Mouse (Mus musculus) cerebellum, adult 18-20 months (tissue): ENCODE measurements around the gene Tmem160.

Source experiments
- DNase-seq, 2 experiments: peaks; one replicate each; pipeline ENCODE4 v3.0.0; 2021

Tmem160 gene

DNA sequence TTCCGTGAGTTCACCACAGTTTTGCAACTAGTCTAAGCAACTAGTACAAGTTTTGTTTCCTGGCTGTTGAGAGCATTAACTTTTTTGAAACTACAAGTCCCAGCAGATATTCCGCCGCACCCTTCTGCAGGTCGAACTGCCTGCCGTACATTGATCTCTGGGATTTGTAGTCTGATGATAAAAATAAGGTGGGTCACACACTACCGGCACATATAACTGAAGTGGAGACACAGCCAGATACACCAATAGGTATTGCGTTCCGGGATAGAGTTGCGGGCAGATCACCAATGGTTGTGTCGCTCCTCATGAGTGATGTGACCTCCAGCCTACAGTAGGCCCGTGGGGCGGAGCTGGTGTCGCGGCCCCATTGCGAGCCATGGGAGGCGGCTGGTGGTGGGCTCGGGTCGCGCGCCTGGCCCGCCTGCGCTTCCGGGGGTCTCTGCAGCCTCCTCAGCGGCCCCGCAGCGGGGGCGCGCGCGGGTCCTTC is at the start of gene Tmem160:
Tmem160 (plus strand) TSS at position 193 of the 487 bp plus-strand sequence.
- DNase-seq = peak; percentile 87 to 93

GRCm38 (mm10) chr7:16402968-16403948 is 49.3 kb upstream of the Tmem160 start:
- peak in 1 of 2 experiments; percentile 36 for DNase-seq

DNA sequence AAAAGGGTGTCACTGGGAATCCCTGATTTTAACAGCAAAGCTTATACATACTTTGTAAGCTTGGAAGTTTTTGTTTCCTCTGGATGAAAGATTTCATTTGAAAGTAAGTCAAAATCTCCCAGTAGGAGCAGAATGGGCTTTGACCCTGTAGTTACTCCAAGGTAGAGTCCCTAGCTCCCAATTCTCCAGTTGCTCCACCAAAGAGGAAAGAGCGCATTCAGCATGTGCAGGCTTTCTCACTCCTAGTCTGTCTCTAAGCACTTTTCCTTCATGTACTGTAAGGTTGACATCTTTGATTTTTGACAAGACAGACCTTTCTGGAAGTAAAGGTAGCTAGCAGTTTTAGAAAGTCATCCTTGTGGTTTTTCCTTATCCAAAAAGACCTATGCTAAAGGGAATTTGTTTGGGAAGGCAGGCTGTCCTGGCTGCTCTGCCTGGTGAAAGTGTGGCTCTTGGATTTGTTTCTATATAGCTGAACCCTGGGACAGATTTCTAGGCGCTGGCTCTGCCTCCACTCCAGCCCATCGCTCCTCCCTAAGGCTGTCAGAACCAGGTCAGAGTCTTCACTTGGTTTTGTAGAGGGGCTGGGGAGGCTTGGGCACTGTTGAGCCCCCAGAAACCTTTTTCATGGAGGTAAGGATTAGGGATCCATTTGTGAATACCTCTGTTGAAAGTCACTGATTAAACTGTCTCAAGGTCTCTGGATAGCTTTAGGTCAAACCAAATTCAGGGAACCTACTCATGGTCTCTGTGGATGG is 48.1 kb upstream of the Tmem160 start:
- peak in 1 of 2 experiments; percentile 32 for DNase-seq

GRCm38 (mm10) chr7:16405073-16405455 is 47.5 kb upstream of the Tmem160 start:
- DNase-seq = peak in 1 of 2 experiments; percentile 39

DNA sequence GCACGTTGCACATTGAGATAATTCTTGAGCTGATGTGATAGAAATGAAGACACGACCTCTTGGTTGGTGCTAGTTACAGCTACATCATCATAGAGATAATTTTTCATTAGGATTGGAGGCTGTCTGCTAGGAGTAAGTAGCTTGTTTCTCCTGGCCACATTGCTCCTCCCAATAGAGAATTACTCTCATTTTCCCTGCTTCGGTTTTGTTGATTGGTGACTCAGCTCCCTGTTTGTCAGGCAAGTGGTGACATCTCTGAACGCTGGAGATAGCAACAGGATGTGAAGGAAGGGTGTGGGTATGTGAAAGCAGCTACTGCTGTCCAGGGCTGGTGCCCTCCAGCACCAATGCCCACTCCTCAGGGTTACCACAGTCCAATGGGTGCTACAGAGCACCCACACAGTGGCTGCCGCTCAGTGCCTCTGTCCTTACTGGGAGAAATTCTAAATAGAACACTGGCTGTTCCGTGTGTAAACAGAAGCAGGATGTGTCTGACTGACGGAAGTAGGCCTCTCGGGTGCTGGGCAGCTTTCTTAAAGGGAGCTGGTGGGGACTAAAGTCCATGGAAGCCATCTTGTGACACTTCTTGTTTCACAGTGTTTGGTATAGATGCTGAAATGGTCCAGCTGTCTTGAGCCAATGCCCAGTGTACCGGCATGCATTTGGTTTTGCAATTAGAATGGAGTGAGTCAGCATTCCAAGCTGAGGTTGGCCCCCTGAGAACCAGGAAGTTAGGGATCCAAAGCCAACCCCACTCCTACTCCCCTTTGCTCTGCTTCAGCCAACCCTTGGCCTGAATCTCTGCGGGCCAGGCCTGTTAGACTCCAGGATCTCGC is 46.8 kb upstream of the Tmem160 start:
- peak in 1 of 2 experiments; percentile 45 for DNase-seq

- DNase-seq = no peak
Measured at GRCm38 (mm10) chr7:16406978-16407377, 45.6 kb upstream of the Tmem160 start.

DNA sequence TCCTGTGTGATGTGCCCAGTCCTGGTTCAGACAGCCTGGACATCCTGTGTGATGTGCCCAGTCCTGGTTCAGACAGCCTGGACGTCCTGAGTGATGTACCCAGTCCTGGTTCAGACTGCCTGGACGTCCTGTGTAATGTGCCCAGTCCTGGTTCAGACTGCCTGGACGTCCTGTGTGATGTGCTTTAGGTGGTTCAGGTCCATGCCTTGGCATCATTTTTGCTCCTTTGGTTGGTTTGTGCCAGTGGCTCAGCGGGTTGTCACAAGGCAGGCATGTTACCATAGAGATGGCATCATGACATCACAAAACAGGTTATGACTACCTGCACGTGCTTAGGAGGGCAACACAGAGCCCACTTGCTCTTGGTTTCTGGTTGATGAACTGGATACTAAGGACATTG is 41.5 kb upstream of the Tmem160 start:
- no peak for DNase-seq

- DNase-seq = no peak
Measured at GRCm38 (mm10) chr7:16412220-16412896, 40.2 kb upstream of the Tmem160 start.

- DNase-seq = no peak
Measured at GRCm38 (mm10) chr7:16412930-16413329, 39.6 kb upstream of the Tmem160 start.

GRCm38 (mm10) chr7:16415426-16415825 is 37.2 kb upstream of the Tmem160 start:
- no peak for DNase-seq

DNA sequence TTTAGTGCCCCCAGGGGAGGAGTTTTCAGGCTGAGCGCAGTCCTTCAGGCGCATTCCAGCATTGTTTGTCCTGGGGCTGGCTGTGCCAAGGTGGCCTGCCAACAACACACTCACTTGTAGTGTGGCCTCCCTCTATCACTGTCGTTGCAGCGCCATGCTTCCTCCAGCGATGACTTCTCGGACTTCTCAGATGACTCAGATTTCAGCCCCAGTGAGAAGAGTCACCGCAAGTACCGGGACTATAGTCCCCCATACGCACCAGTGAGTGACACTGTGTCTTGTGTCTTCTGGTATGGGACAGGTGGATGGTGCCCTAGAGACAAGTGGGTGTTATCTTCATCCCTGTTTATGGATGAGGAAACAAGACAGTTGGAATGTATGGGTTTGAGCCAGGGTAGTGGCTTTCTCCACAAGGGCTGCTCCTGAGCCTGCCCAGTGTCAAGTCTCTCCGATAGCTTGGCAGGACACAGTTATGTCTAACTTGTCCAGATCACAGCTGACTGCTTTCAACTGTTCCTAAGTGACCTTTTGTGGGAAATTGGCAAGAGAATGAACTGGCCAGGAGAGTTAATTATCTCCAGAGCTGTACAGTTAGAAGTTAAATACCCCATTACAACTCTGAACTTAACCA is 35.3 kb upstream of the Tmem160 start:
- no peak for DNase-seq

DNA sequence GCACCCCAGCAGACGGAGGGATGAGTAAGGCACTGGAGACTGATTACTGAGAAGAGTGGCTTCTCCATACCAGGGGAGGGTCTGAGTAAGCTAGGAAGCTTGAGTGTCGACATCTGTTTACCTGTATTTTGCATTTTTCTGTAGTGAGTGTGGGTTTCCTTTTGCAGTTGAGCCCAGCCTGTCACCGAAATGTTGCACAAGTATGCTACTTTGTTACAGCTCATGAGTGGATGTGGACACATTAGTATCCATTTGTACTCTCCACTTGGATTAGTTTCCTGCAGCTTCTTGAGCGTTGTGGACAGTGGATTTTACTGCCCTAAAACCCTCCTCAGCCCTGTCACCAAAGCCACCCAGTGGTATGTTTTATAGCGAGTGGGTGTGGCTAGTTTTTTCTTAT is 33.9 kb upstream of the Tmem160 start:
- DNase-seq = no peak

DNA sequence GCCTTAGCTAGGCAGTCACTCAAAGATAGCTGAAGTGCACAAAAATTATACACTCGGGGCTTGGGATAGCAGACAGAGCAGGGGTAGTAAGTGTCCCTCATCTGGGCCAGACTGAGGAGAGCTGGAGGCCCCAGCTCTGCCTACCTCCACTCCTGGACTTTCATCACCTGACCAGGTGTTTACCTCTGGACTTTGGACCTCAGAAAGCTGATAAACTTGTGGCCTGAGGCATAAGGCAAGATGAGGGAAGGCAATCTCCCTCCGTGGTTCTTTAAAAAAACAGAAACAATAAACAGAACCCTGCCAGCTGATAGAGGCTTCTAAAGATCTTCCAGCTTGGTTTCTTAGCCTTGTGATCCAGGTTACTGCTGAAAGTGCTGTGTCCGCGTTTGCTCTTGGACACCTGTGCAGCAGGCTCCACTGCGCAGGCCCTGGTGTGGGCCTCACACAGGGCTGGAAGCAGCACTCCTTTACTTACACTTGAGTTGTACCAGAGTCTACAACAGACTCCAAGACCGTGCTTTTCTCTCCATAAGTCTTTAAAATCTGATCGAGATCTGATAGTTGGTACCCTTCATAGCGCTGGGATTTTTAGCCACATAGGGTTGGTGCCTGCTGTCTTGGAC is 32.0 kb upstream of the Tmem160 start:
- DNase-seq = no peak

DNA sequence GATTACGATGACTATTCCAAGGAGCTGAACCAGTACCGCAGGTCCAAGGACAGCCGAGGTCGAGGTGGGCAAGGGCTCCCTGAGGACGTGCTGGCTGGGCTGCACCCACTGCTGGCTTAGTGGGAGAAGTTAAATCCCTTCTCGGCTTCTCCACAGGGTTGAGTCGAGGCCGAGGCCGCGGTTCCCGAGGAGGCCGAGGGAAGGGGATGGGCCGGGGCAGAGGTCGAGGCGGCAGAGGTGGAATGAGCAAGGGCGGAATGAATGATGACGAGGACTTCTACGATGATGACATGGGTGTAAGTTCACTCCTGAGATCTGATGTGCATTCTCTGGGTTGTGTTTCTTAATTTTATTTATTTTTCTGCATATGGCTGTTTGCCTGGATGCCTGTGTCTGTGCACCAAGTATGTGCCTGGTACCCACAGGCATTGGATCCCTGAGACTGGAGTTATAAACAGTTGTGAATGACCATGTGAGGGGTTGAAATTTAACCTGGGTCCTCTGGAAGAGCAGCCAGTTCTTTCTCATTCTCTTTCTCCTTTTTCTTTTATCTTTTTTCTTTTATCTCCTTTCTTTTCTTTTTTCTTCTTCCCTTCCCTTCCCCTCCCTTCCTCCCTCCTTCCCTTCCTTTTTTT is 30.2 kb upstream of the Tmem160 start:
- DNase-seq = no peak

- no peak for DNase-seq
Measured at GRCm38 (mm10) chr7:16423731-16424130, 28.8 kb upstream of the Tmem160 start.

- no peak for DNase-seq
Measured at GRCm38 (mm10) chr7:16425721-16426120, 26.9 kb upstream of the Tmem160 start.

DNA sequence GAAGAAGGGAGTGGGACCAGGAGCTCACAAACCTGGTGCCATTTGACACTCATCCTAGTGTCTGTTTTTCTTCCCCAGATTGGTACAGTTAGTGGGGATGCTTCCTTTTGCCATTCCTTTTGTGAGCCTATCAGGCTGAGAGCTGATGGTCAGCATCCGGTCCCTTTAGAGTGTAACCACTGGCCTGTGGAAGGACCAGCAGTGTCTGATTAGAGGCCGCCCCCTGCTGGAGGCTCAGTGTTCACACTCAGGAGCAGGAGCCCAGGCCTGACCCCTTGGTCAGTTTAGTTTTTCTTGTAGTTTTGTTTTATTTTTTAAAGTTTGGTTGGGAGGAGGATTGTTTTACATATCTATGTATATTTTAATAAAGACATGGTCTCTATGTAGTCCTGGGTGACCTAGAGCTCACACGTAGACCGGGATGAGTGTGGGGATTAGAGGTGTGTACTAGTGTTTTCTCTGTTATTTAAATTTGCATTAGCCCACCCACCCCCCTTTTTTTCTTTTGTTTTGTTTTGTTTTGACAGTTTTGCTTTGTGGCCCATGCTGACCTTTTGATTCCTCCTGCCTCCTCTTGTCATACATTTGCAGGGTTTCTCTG is 26.4 kb upstream of the Tmem160 start:
- DNase-seq = peak; percentile 83 to 84

DNA sequence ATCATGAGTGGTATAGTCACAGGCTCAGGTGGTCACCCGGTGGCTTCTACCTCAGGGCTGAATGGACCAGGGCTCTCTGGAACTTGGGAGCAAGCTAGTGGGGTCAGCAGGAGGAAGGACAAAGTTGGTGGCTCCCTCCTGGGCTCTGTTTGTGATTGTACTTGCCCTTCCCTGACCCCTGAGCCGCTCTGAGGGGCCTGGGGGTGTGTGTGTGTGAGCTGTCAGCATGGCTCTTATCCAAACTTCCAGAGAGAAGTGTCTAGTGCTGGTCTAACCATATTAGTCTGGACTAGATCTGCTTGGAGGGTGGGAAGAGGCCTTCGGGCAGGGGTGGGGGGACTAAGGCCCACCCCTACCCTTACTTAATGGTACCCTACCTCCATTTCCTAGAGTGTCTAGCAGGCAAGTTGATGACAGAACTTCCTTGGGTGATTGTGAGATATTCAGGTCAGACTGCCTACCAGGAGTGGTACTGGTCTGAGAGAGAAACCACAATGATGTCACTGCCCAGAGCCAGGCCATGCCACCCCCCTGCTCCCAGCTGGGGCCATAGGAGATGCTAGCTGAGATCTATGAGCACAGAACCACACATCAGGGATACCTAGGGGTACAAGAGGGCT is 19.1 kb upstream of the Tmem160 start:
- DNase-seq = no peak

- no peak for DNase-seq
Measured at GRCm38 (mm10) chr7:16435088-16435487, 17.5 kb upstream of the Tmem160 start.

- no peak for DNase-seq
Measured at GRCm38 (mm10) chr7:16441241-16441640, 11.3 kb upstream of the Tmem160 start.
